Mouse (Mus musculus): Measurements from ENCODE around the gene Inppl1.

DNA sequence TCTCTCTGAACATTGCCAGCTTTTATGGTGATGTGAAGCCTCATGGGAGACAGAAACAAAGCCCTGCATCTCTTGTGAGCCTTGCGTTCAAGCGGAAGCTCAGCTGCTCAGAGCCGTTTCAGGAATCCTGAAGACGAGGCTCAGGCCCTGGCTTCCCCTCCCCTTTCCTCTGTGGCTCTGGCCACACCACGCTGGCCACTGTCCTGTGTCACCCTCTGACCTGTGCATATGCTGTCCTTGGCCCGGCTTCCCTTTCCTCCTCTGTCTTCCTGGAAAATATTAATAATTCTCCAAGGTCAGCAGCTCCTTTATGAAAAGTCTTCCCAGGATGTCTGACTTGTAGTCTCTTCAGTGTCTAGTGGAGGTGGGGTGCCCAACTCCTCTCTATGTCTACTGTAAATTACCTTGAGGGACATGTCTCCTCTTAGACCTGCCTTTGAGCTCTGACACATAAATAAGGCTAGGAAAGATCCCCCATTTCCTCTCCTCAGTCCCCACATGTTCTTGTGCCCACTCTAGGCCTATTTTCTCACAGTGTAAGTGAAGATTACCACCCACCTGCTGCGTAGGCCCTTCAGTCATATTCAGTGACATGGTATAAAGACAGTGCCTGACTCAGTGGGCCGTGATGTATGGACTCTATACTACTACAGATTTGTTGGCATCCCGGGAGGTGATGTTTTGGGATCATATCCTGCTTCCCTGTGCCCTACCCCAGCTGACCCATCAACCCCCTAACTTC is 44.6 kb upstream of the Inppl1 start:
- TF ChIP-seq CTCF (IDR thresholded peaks at IDR 0.05; ENCODE audit: borderline replicate concordance, extremely low read depth, insufficient read depth, insufficient read length) (no peak), POLR2A (IDR thresholded peaks at IDR 0.05; ENCODE audit: borderline replicate concordance, extremely low read depth, insufficient read depth, insufficient read length, poor library complexity, severe bottlenecking) (no peak)

Measured in brain, embryonic 14.5 days (tissue).